Mouse (Mus musculus) spleen, adult 2 months (tissue): ENCODE measurements around the gene Thsd4. TPM values are rescaled to one million over a fixed set of nuclear protein-coding genes. Genes with fewer than 3 reads are reported as not detected.

Experiments
- DNase-seq, 2 experiments: peaks; one replicate each; pipeline versions ENCODE4 v3.0.0 to v3.0.0-alpha.2; 2012 to 2021; ENCODE audit warnings: low spot score in 2 of 2, low read depth in 1 of 2
- H3K27ac ChIP-seq: fragments of 200-500 bp; 2 replicates; pipeline ENCODE4 v1.5.1; 2012; ENCODE audit warnings: low read length, inconsistent platforms; ENCODE audit not compliant: insufficient read depth
- H3K27me3 ChIP-seq: fragments of 200-500 bp; 2 replicates; pipeline ENCODE4 v1.6.1; 2012; ENCODE audit warnings: mild to moderate bottlenecking, moderate library complexity, low read length, inconsistent platforms; ENCODE audit not compliant: control insufficient read depth, insufficient read depth
- H3K36me3 ChIP-seq: fragments of 200-500 bp; 2 replicates; pipeline ENCODE4 v1.6.1; 2012; ENCODE audit warnings: mild to moderate bottlenecking, low read length, inconsistent platforms; ENCODE audit not compliant: control insufficient read depth, insufficient read depth
- H3K4me1 ChIP-seq: fragments of 200-500 bp; 2 replicates; pipeline ENCODE4 v1.6.1; 2011; ENCODE audit warnings: inconsistent platforms; ENCODE audit not compliant: control insufficient read depth, insufficient read depth, insufficient read length
- H3K4me3 ChIP-seq: fragments of 200-500 bp; 2 replicates; pipeline ENCODE4 v1.5.1; 2011; ENCODE audit warnings: mild to moderate bottlenecking, inconsistent platforms; ENCODE audit not compliant: insufficient read depth, insufficient read length; ENCODE audit errors: extremely low read depth
- CTCF ChIP-seq: fragments of 200-500 bp; IDR thresholded peaks from 2 replicates; pipeline ENCODE4 v1.5.1; 2011; ENCODE audit warnings: mild to moderate bottlenecking, inconsistent platforms; ENCODE audit not compliant: insufficient read depth, insufficient read length, insufficient replicate concordance; ENCODE audit errors: extremely low read depth
- POLR2A ChIP-seq: fragments of 200-500 bp; IDR thresholded peaks from 2 replicates; pipeline ENCODE4 v1.6.1; 2011; ENCODE audit warnings: low read depth, low read length, inconsistent platforms
- WGBS: fragments of 180-500 bp; shearing (Covaris S2); methylation state at CpG from one replicate; pipeline ENCODE4 v1.1.7; 2018; 5-methylcytosine and 5-hydroxymethylcytosine counted together
- polyA plus RNA-seq: library from polyadenylated mRNA; depleted of rRNA; stranded (reverse); fragments of >200 nt; gene quantifications from 2 replicates; pipeline ENCODE4 v1.2.3, GENCODE M21; 2012

The Thsd4 gene
- polyA plus RNA-seq, 1 experiment, result 0.95 TPM

DNA sequence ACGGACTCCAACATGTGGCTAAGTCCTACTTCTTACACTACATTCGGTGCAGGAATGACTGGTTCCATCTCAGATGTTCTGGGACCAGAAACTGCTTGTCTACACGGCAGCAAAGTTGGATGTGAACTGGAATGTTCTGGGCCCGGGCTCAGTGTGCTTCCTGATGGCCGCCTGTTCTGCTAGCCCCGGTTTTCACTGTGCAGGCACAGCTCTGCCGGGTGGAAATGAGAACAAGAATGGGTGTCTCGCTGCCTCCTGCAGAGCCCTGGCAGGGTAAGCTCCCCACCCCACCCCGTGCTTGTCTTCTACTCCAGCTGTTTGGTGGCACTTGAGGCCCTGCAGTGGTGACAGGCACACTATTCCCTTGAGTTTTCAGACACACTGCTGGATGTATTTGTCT is 285.7 kb downstream of the Thsd4 start:
- H3K27ac ChIP-seq, result no peak overlapping the region
- 78% methylated on average over 9 of the region's 9 CpGs for WGBS
- H3K36me3 ChIP-seq, result no peaks in the 10 kb centered on the region
- H3K27me3 ChIP-seq, result no peaks in the 10 kb centered on the region
- no peak overlapping the region for H3K4me3 ChIP-seq
- DNase-seq, result no peak
- no peak for TF ChIP-seq CTCF
- no peaks in the 10 kb centered on the region for H3K4me1 ChIP-seq

DNA sequence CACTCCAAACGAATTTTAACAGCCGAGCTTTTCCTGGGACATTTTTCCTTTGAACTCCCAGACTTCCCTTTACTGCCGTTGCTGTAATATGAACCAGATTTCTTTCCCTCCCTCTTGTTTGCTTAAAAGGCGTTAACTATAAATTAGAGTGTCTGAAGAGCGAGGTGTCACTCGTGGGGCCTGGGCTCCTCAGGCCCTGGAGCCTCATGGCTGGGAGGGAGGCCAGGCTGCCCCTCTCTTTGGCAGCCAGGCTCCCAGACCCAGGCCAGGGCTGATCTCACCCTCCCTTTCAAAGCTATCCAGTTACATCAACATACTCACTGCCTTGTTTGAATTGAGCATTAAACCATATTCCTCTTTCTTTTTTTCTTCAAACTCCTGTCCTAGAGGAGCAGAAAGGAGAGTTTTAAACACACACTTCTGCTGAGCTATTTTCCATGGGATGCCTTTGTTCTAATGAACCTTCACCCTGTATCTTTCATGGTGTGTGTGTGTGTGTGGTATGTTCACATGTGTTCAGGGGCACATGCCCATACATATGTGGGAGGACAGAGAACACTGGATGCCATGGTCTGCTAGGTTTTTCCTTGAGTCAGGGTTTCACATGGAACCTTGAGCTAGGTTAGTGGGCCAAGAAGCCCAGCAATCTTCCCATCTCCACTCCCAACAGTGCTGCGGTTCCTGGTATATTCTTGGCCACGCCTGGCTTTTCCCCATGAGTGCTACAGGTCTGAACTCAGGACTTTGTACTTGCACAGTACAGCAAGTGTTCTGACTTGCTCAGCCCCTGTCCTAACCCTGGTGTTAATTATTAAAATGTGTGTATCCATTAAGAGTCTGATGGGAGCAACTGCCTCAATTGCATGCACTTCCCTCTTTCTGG is 287.4 kb downstream of the Thsd4 start:
- WGBS, result 81% methylated on average over 8 of the region's 8 CpGs
- DNase-seq, result no peak

DNA sequence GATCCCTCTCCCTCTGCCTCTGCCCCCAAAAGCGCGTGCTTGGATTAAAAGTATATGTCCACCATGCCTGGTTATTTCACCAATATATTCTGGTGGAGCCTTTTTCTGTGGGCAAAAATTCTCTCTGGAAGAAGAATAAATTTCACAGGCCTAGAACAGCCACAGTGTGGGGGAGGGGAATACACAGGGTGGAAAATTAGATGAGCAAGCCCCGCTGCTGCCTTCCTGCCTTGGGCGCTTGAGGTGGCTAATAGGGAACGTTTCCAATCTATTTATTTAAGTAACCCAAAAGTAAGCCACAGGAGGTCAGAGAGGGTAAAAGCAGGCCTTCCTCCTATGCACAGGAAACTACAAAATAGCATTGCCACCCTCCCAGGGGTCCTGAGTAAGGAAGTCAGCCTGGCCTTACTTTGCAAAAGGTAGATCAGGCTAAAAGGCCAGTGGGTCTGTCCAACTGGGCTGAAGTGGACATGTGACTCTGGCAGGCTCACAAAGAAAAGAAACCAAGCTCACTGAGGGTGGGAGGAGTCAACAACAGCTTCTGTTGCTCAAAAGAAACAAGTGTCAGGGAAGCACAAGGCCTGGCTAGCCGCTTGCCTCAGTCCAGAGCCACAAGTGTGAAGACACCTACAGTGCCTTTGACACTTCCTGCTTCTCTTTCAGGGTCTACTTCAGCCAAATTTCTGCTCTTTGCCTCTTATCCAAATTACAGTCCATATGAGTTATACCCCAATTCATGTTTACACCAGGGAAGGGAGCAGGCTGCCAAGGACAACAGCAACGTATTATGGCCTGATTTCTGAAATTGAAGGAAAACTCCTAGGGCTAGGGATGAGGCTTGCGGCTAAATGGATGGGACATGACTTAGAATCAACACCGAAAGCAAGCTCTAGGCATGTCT is 289.6 kb downstream of the Thsd4 start:
- Histone ChIP-seq H3K27me3 (no peaks in the 10 kb centered on the region), H3K4me1 (no peaks in the 10 kb centered on the region), H3K27ac (no peak overlapping the region), H3K36me3 (no peaks in the 10 kb centered on the region), H3K4me3 (no peak overlapping the region)
- TF ChIP-seq CTCF, result no peak
- no peak for TF ChIP-seq POLR2A
- WGBS, result 78% methylated on average over 9 of the region's 9 CpGs
- DNase-seq, result no peak

More for the DNA sequence above, 287.4 kb downstream of the Thsd4 start:
- TF ChIP-seq POLR2A (no peak), CTCF (no peak)
- H3K36me3 ChIP-seq, result no peaks in the 10 kb centered on the region
- H3K27me3 ChIP-seq, result no peaks in the 10 kb centered on the region
- H3K27ac ChIP-seq, result no peak overlapping the region
- H3K4me3 ChIP-seq, result no peak overlapping the region
- H3K4me1 ChIP-seq, result no peaks in the 10 kb centered on the region

DNA sequence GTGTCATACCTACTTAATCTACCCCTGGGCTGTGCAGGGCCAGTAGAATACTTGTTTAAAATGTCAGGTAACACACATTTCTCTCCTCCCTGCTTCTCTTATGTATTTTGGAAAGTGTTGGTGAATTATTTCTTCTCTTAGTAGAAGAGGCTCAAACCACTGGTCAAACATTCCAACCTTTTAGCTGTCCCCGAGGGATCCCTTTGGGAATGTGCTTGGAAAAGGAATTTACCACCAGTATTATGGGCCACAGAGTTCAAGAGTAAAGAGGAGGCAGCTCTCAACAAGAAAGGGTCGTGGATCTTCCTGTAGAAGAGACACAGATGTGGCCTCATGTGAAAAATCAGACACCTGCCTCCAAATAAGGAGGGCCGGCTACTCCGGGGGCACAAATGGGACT is 292.4 kb downstream of the Thsd4 start:
- no peaks in the 10 kb centered on the region for H3K36me3 ChIP-seq
- no peak overlapping the region for H3K4me3 ChIP-seq
- H3K27ac ChIP-seq, result no peak overlapping the region
- no peak for TF ChIP-seq POLR2A
- TF ChIP-seq CTCF, result no peak
- DNase-seq, result no peak
- 75% methylated on average over 4 of the region's 4 CpGs for WGBS
- no peaks in the 10 kb centered on the region for H3K4me1 ChIP-seq
- no peaks in the 10 kb centered on the region for H3K27me3 ChIP-seq

DNA sequence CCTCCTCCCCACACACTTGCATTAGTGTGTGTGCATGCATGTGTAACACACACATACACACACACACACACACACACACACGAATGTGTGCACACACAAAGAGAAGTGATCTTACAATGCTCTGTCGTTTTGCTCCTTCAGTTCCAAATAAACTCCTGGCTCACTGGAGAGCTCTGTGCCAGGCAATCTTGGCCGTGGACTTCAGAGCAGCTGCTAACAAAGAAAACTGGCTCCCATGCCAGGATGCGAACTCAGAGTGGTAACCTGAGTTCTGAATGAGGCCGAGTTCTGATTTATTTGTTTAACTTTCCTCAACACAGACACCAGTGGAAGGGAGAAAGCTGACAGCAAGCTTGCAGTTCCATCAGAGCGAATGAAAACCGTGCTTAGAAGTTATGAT is 294.1 kb downstream of the Thsd4 start:
- no peak for TF ChIP-seq CTCF
- no peak overlapping the region for H3K4me3 ChIP-seq
- 85% methylated on average over 7 of the region's 7 CpGs for whole genome bisulfite sequencing
- no peaks in the 10 kb centered on the region for H3K4me1 ChIP-seq
- no peaks in the 10 kb centered on the region for H3K36me3 ChIP-seq
- no peak overlapping the region for H3K27ac ChIP-seq
- no peak for DNase-seq
- H3K27me3 ChIP-seq, result no peaks in the 10 kb centered on the region

DNA sequence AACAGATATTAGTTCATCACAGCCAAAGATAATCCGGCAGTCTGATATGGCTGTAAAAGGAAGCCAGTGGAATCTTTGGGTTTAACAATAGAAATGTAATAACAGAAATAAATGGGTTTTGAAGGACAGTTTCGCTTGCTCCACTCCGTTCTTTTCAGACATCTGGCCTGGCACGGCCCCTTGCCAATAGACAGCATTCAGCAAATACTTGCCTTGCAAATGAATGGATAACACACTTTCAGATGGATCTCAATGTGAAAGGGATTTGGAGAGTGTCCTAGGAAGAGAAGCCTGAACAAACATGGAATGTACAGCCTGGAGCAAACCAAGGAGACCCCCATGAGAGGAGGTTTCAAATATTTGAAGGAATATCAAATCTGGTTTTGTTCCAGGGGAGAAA is 295.2 kb downstream of the Thsd4 start:
- H3K4me1 ChIP-seq, result no peaks in the 10 kb centered on the region
- DNase-seq, result no peak
- H3K4me3 ChIP-seq, result no peak overlapping the region
- H3K27me3 ChIP-seq, result no peaks in the 10 kb centered on the region
- no peak for TF ChIP-seq CTCF
- TF ChIP-seq POLR2A, result no peak
- H3K36me3 ChIP-seq, result no peaks in the 10 kb centered on the region
- WGBS, result 94% methylated on average over 4 of the region's 4 CpGs
- no peak overlapping the region for H3K27ac ChIP-seq
